9 mouse cellular contexts compared by ENCODE assay signal in genomic region chr3:121531370-121532148, GRCm38 (mm10). TPM values are rescaled to one million over a fixed set of nuclear protein-coding genes. Genes with fewer than 3 reads are reported as not detected.
DNase-seq lines count a peak whose midpoint lies in the region; ATAC-seq and TF ChIP-seq lines count a peak whose summit lies in the region.
"Had no signal": no experiment of that assay in that cellular context is flagged by ENCODE, and none has a peak within 500 bp of the region (broad histone marks: within the 10 kb centered on the region; RNA-seq: fewer than 3 reads in every experiment).

No protein-coding gene starts in this region.

- H3K4me1 ChIP-seq in heart, adult 2 months (ENCODE audit: control insufficient read depth, insufficient read depth, low read length): peaks cover 1% of the 10 kb centered on the region; the same call in 1 of the 2 replicates
- H3K4me1 ChIP-seq in embryonic facial prominence, embryonic 14.5 days (ENCODE audit: control insufficient read depth, insufficient read depth, low read length): peaks cover 14% of the 10 kb centered on the region
- H3K4me1 ChIP-seq in hindbrain, embryonic 15.5 days (replicated peaks): peaks cover 8% of the 10 kb centered on the region
- peaks cover 36% of the 10 kb centered on the region for H3K4me1 ChIP-seq in lung, embryonic 15.5 days

- DNase-seq in heart, adult 2 months: no peak
- no peak for DNase-seq in heart, postnatal 10 days
- DNase-seq in embryonic facial prominence, embryonic 14.5 days (ENCODE audit: low spot score): no peak
- peak; percentile 20 for DNase-seq in testis, postnatal 14 days (ENCODE audit: low spot score)
- DNase-seq in T-cell, adult 2 months (ENCODE audit: low spot score): no peak
- DNase-seq in left cerebral cortex, adult 11 months (ENCODE audit: low spot score): no peak

- 60% methylated on average over 16 of the region's 16 CpGs for WGBS in heart, adult 2 months
- WGBS in embryonic facial prominence, embryonic 14.5 days: 51% methylated on average over 14 of the region's 16 CpGs
- 54% methylated on average over 16 of the region's 16 CpGs for WGBS in hindbrain, embryonic 15.5 days
- 26% methylated on average over 16 of the region's 16 CpGs for WGBS in lung, embryonic 15.5 days

- no peak overlapping the region for H3K27ac ChIP-seq in heart, adult 2 months
- no peak overlapping the region for H3K27ac ChIP-seq in embryonic facial prominence, embryonic 14.5 days (replicated peaks; ENCODE audit: low read depth, low read length)
- H3K27ac ChIP-seq in hindbrain, embryonic 15.5 days (replicated peaks): no peak overlapping the region
- H3K27ac ChIP-seq in lung, embryonic 15.5 days: peak overlapping the region; percentile 92

- H3K4me3 ChIP-seq in heart, adult 2 months: no peak overlapping the region
- peak overlapping the region; percentile 21 for H3K4me3 ChIP-seq in embryonic facial prominence, embryonic 14.5 days (ENCODE audit: low read depth, low read length)
- H3K4me3 ChIP-seq in hindbrain, embryonic 15.5 days: peak overlapping the region; percentile 31; the same call in 1 of the 2 replicates
- peak overlapping the region; percentile 49 for H3K4me3 ChIP-seq in lung, embryonic 15.5 days

- no peaks in the 10 kb centered on the region for H3K9me3 ChIP-seq in embryonic facial prominence, embryonic 14.5 days (ENCODE audit: control insufficient read depth, low read length)
- H3K9me3 ChIP-seq in hindbrain, embryonic 15.5 days: no peaks in the 10 kb centered on the region
- H3K9me3 ChIP-seq in lung, embryonic 15.5 days: no peaks in the 10 kb centered on the region

- no peaks in the 10 kb centered on the region for H3K79me2 ChIP-seq in heart, adult 2 months (replicated peaks; ENCODE audit: control insufficient read depth, insufficient read depth, low read length)

- no peaks in the 10 kb centered on the region for H3K36me3 ChIP-seq in heart, adult 2 months (ENCODE audit: control insufficient read depth, insufficient read depth, low read length)
- no peaks in the 10 kb centered on the region for H3K36me3 ChIP-seq in embryonic facial prominence, embryonic 14.5 days (ENCODE audit: control insufficient read depth, insufficient read depth, low read length)
- H3K36me3 ChIP-seq in hindbrain, embryonic 15.5 days: no peaks in the 10 kb centered on the region
- H3K36me3 ChIP-seq in lung, embryonic 15.5 days: no peaks in the 10 kb centered on the region

- peak overlapping the region; percentile 51 for H3K4me2 ChIP-seq in embryonic facial prominence, embryonic 14.5 days (ENCODE audit: low read depth, low read length)
- peak overlapping the region; percentile 57 for H3K4me2 ChIP-seq in hindbrain, embryonic 15.5 days
- H3K4me2 ChIP-seq in lung, embryonic 15.5 days: peak overlapping the region; percentile 66

- peaks cover 3% of the 10 kb centered on the region; the same call in 1 of the 2 replicates for H3K27me3 ChIP-seq in heart, adult 2 months (ENCODE audit: control insufficient read depth, insufficient read depth, low read length)
- peaks cover 12% of the 10 kb centered on the region for H3K27me3 ChIP-seq in embryonic facial prominence, embryonic 14.5 days (replicated peaks; ENCODE audit: control insufficient read depth, insufficient read depth, low read length)
- H3K27me3 ChIP-seq in hindbrain, embryonic 15.5 days: 0 out of 2 replicates have a peak, but pooled peaks cover 3% of the 10 kb centered on the region
- H3K27me3 ChIP-seq in lung, embryonic 15.5 days: no peaks in the 10 kb centered on the region

- intact Hi-C loops in heart, adult 2 months (cut with DNase I): loop anchor here (10.0 kb wide), 1 partner anchor 343 kb away; no protein-coding TSS in a partner anchor
- intact Hi-C loops in heart, postnatal 10 days (cut with DNase I): loop anchor here (10.0 kb wide), 2 partner anchors 227 to 603 kb away; no protein-coding TSS in a partner anchor

- TF ChIP-seq POLR2A in heart, adult 2 months (IDR thresholded peaks at IDR 0.05; ENCODE audit: insufficient read depth, low read depth, low read length): no peak

- H3K9ac ChIP-seq in heart, adult 2 months (ENCODE audit: low read depth, low read length): peak overlapping the region; percentile 23; the same call in 1 of the 2 replicates
- H3K9ac ChIP-seq in embryonic facial prominence, embryonic 14.5 days (ENCODE audit: low read depth, low read length): peak overlapping the region; percentile 53
- H3K9ac ChIP-seq in hindbrain, embryonic 15.5 days: no peak overlapping the region
- peak overlapping the region; percentile 52 for H3K9ac ChIP-seq in lung, embryonic 15.5 days

- peak; percentile 27; the same call in 1 of the 2 replicates for ATAC-seq in embryonic facial prominence, embryonic 14.5 days (ENCODE audit: low read depth)
- ATAC-seq in hindbrain, embryonic 15.5 days (ENCODE audit: low FRiP score, low read depth): peak; percentile 19; the same call in 1 of the 2 replicates
- ATAC-seq in lung, embryonic 15.5 days (ENCODE audit: borderline replicate concordance, extremely low read depth, low FRiP score, low TSS enrichment): peak; percentile 76; the same call in 1 of the 2 replicates

- TF ChIP-seq EP300 in heart, adult 2 months (IDR thresholded peaks at IDR 0.05; ENCODE audit: insufficient read depth, low read depth, low read length): no peak

- no peak for TF ChIP-seq CTCF in heart, adult 2 months (IDR thresholded peaks at IDR 0.05)

RNA-seq across cellular contexts. Expression of gene Slc44a3, which starts 0.6 kb away (rescaled TPM):
- not detected for total RNA-seq in heart, adult 2 months (2021)
- 0.38 and 1.1 TPM in 2 replicates for polyA plus RNA-seq in heart, adult 2 months (2012; rRNA removed)
- total RNA-seq in heart, postnatal 10 days (2021): under 1 TPM; 0.32 to 0.74 TPM
- 4.9 and 6.4 TPM in 2 replicates for polyA plus RNA-seq in embryonic facial prominence, embryonic 14.5 days (2014; fragmentation: Nextera tagmentation; extraction: Ambion mirVana)
- 1.0 and 1.2 TPM in 2 replicates for polyA plus RNA-seq in hindbrain, embryonic 15.5 days (2015; fragmentation: Nextera tagmentation; extraction: Ambion mirVana)
- polyA plus RNA-seq in lung, embryonic 15.5 days (2015; fragmentation: Nextera tagmentation; extraction: Ambion mirVana): 15.3 and 16.5 TPM in 2 replicates
- total RNA-seq: hematopoietic stem cell, adult 5-6 weeks had no signal

Comparison
In these comparisons a context has a peak if more than half of its experiments do, and no peak if none do; other contexts are left out.
1. ATAC-seq: peak in every context shown above with its lines; median percentile 76 in lung, embryonic 15.5 days; 27 in embryonic facial prominence, embryonic 14.5 days; 19 in hindbrain, embryonic 15.5 days.